Mouse (Mus musculus): ENCODE measurements at regions not wholly inside any gene's neighbourhood (a gene's known extent, or its start where the extent isn't known, plus 50 kb on each side); places are given as distances from the start of the nearest gene placed in this dataset.

GRCm38 (mm10) chr14:81254343-81254838 is 1270.5 kb downstream of the Olfm4 start:
- whole genome bisulfite sequencing: 71% methylated on average over 4 of the region's 4 CpGs
- H3K9me3 ChIP-seq (replicated peaks): no peaks in the 10 kb centered on the region
- H3K9ac ChIP-seq: no peak overlapping the region
- H3K4me3 ChIP-seq: no peak overlapping the region
- no peaks in the 10 kb centered on the region for H3K36me3 ChIP-seq
- no peaks in the 10 kb centered on the region for H3K4me1 ChIP-seq (replicated peaks)
- H3K27me3 ChIP-seq (replicated peaks): no peaks in the 10 kb centered on the region
- ATAC-seq (ENCODE audit: insufficient number of reproducible peaks, low FRiP score): no peak
- no peak overlapping the region for H3K27ac ChIP-seq (ENCODE audit: poor library complexity, severe bottlenecking)
- no peak overlapping the region for H3K4me2 ChIP-seq

- no peak overlapping the region for H3K4me2 ChIP-seq
- H3K4me3 ChIP-seq: no peak overlapping the region
- H3K9me3 ChIP-seq (replicated peaks): no peaks in the 10 kb centered on the region
- no peak overlapping the region for H3K9ac ChIP-seq
- H3K4me1 ChIP-seq (replicated peaks): no peaks in the 10 kb centered on the region
- no peak for ATAC-seq (ENCODE audit: insufficient number of reproducible peaks, low FRiP score)
- H3K27ac ChIP-seq (ENCODE audit: poor library complexity, severe bottlenecking): no peak overlapping the region
- H3K36me3 ChIP-seq: no peaks in the 10 kb centered on the region
- H3K27me3 ChIP-seq (replicated peaks): no peaks in the 10 kb centered on the region
These were observed 1271.5 kb downstream of the Olfm4 start for GRCm38 (mm10) chr14:81255423-81255822.

- Histone ChIP-seq H3K36me3 (no peaks in the 10 kb centered on the region), H3K4me3 (no peak overlapping the region), H3K9ac (no peak overlapping the region), H3K27me3 (replicated peaks) (no peaks in the 10 kb centered on the region), H3K4me2 (no peak overlapping the region), H3K9me3 (replicated peaks) (no peaks in the 10 kb centered on the region), H3K4me1 (replicated peaks) (no peaks in the 10 kb centered on the region), H3K27ac (ENCODE audit: poor library complexity, severe bottlenecking) (no peak overlapping the region)
- 62% methylated on average over 3 of the region's 3 CpGs for WGBS
- no peak for ATAC-seq (ENCODE audit: insufficient number of reproducible peaks, low FRiP score)
These were observed 1283.9 kb downstream of the Olfm4 start for GRCm38 (mm10) chr14:81267637-81268373.

DNA sequence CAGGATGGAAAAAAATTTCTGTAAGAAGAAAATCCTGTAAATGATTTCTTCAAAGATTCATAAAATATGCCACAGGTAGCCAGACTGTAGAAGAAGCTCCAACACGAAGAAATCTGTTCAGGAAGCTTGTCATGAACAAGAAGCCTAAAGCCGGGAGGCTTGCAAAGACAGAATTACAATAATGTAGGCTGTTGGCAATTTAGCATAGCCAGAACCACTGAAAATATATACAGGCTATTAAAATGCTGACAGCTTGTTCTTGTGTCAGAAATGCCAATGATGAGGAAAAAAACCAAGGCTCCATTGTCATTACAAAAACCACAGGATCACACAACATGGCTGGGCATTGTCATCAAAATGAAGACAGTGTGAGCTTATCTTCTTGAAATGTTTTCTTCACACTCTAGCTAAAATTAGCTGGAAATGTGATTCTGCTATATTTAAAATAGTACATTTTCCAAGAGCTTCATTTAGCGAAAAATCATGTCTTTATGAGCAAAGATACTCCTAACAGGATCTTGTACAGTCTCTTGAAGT is 1303.7 kb downstream of the Olfm4 start:
- no peaks in the 10 kb centered on the region for H3K4me1 ChIP-seq (replicated peaks)
- no peak for ATAC-seq (ENCODE audit: insufficient number of reproducible peaks, low FRiP score)
- H3K27me3 ChIP-seq (replicated peaks): no peaks in the 10 kb centered on the region
- no peak overlapping the region for H3K27ac ChIP-seq (ENCODE audit: poor library complexity, severe bottlenecking)
- H3K4me3 ChIP-seq: no peak overlapping the region
- no peak overlapping the region for H3K9ac ChIP-seq
- H3K9me3 ChIP-seq (replicated peaks): no peaks in the 10 kb centered on the region
- WGBS: 78% methylated on average over 3 of the region's 3 CpGs
- no peaks in the 10 kb centered on the region for H3K36me3 ChIP-seq
- H3K4me2 ChIP-seq: no peak overlapping the region

DNA sequence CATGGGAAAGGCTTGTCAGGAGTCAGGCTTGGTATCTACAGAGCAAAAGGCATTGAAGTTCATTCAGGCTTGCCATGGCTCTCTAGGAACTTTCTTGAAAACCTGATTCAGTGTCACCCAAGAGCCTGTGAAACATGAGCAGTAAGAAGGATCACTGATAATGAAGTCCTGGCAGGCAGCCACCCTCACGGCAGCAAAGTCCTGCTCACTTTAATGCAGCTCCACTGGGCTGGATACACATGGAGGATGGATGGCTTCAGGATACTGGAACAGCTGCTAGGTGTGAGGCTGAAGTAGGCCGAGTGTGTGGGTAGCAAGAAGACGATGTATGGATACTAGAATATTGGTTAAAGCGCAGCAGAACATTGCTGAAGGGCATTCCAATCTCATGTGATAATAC is 1323.3 kb downstream of the Olfm4 start:
- ATAC-seq (ENCODE audit: insufficient number of reproducible peaks, low FRiP score): peak; percentile 45; the same call in 1 of the 2 replicates
- Histone ChIP-seq H3K36me3 (no peaks in the 10 kb centered on the region), H3K4me2 (no peak overlapping the region), H3K27me3 (replicated peaks) (no peaks in the 10 kb centered on the region), H3K9me3 (replicated peaks) (no peaks in the 10 kb centered on the region), H3K27ac (ENCODE audit: poor library complexity, severe bottlenecking) (no peak overlapping the region), H3K4me3 (no peak overlapping the region), H3K9ac (no peak overlapping the region), H3K4me1 (replicated peaks) (peaks cover 6% of the 10 kb centered on the region)
- 41% methylated on average over 4 of the region's 4 CpGs for WGBS

- Histone ChIP-seq H3K27me3 (replicated peaks) (no peaks in the 10 kb centered on the region), H3K4me3 (no peak overlapping the region), H3K36me3 (no peaks in the 10 kb centered on the region), H3K9me3 (replicated peaks) (no peaks in the 10 kb centered on the region; the same call in 1 of the 2 replicates), H3K9ac (no peak overlapping the region), H3K27ac (ENCODE audit: poor library complexity, severe bottlenecking) (no peak overlapping the region), H3K4me1 (replicated peaks) (no peaks in the 10 kb centered on the region), H3K4me2 (no peak overlapping the region)
- WGBS: 56% methylated on average over 2 of the region's 2 CpGs
- no peak for ATAC-seq (ENCODE audit: insufficient number of reproducible peaks, low FRiP score)
These were observed 1357.2 kb downstream of the Olfm4 start for GRCm38 (mm10) chr14:81341058-81341457.

GRCm38 (mm10) chr14:81387566-81387965 is 1403.7 kb downstream of the Olfm4 start:
- H3K36me3 ChIP-seq: no peaks in the 10 kb centered on the region
- no peak overlapping the region for H3K4me3 ChIP-seq
- no peak for ATAC-seq (ENCODE audit: insufficient number of reproducible peaks, low FRiP score)
- WGBS: 80% methylated on average over 2 of the region's 2 CpGs
- H3K27me3 ChIP-seq (replicated peaks): no peaks in the 10 kb centered on the region
- H3K9me3 ChIP-seq (replicated peaks): no peaks in the 10 kb centered on the region
- H3K4me1 ChIP-seq (replicated peaks): no peaks in the 10 kb centered on the region
- no peak overlapping the region for H3K27ac ChIP-seq (ENCODE audit: poor library complexity, severe bottlenecking)
- H3K4me2 ChIP-seq: no peak overlapping the region
- no peak overlapping the region for H3K9ac ChIP-seq
